Mouse (Mus musculus) liver, embryonic 14.5 days (tissue): ENCODE results near the gene Ppif. TPM values are rescaled to one million over a fixed set of nuclear protein-coding genes. Genes with fewer than 3 reads are reported as not detected.

Experiments
- ATAC-seq: fragments of 200-750 bp; cut with Nextera tagmentation; 2 replicates; pipeline ENCODE4 v1.8.0; 2017; ENCODE audit warnings: moderate number of reproducible peaks, mild to moderate bottlenecking, moderate library complexity; ENCODE audit not compliant: insufficient read depth
- DNase-seq, 3 experiments: peaks; one replicate each; pipeline ENCODE4 v3.0.0-alpha.2; 2012 to 2013; ENCODE audit warnings: low read depth in 3 of 3, low spot score in 3 of 3
- H3K27ac ChIP-seq: fragments of 300-500 bp; sonication (generic); 2 replicates; pipeline ENCODE4 v1.5.1; 2014; ENCODE audit warnings: moderate library complexity, mild to moderate bottlenecking, control low read depth, inconsistent platforms
- H3K27me3 ChIP-seq: fragments of 300-500 bp; sonication (generic); 2 replicates; pipeline ENCODE4 v1.6.1; 2014; ENCODE audit warnings: mild to moderate bottlenecking, low read length, moderate library complexity; ENCODE audit not compliant: control insufficient read depth, insufficient read depth
- H3K36me3 ChIP-seq: fragments of 300-500 bp; sonication (generic); replicated peaks from 2 replicates; pipeline ENCODE4 v1.6.1; 2014; ENCODE audit warnings: low read depth; ENCODE audit not compliant: control insufficient read depth, insufficient read depth
- H3K4me1 ChIP-seq, 2 experiments: fragments of 200-500 bp in 1 of 2; fragments of 300-500 bp in 1 of 2; sonication (generic) in 1 of 2; replicated peaks; 2 replicates each; pipeline ENCODE4 v1.6.1; 2012 to 2014; ENCODE audit warnings: antibody characterized with exemption in 1 of 2, inconsistent platforms in 1 of 2, low read length in 1 of 2; ENCODE audit not compliant: control insufficient read depth in 2 of 2, insufficient read depth in 2 of 2
- H3K4me2 ChIP-seq: fragments of 300-500 bp; sonication (generic); 2 replicates; pipeline ENCODE4 v1.6.1; 2014; ENCODE audit warnings: low read depth, mild to moderate bottlenecking, control low read depth, moderate library complexity
- H3K4me3 ChIP-seq, 2 experiments: fragments of 200-500 bp in 1 of 2; fragments of 300-500 bp in 1 of 2; sonication (generic) in 1 of 2; 2 replicates each; pipeline ENCODE4 v1.5.1; 2012 to 2014; ENCODE audit warnings: low read depth in 2 of 2, low read length in 2 of 2, mild to moderate bottlenecking in 2 of 2, control low read depth in 1 of 2, inconsistent platforms in 1 of 2, moderate library complexity in 1 of 2; ENCODE audit not compliant: insufficient read depth in 1 of 2
- H3K9ac ChIP-seq: fragments of 300-500 bp; sonication (generic); replicated peaks from 2 replicates; pipeline ENCODE4 v1.6.1; 2014; ENCODE audit warnings: mild to moderate bottlenecking, control low read depth, moderate library complexity
- H3K9me3 ChIP-seq: fragments of 300-500 bp; sonication (generic); 2 replicates; pipeline ENCODE4 v1.6.1; 2016; ENCODE audit warnings: low read length, mixed read lengths; ENCODE audit not compliant: control insufficient read depth
- CTCF ChIP-seq: IDR thresholded peaks from 2 replicates; pipeline ENCODE4 v1.5.1; 2016; ENCODE audit warnings: antibody characterized with exemption, low read depth, control low read depth
- EP300 ChIP-seq: IDR thresholded peaks from 2 replicates; pipeline ENCODE4 v1.6.1; 2016; ENCODE audit warnings: antibody characterized with exemption, low read depth
- WGBS: fragments of 180-500 bp; shearing (Covaris S2); extraction: QIAGEN DNeasy Blood & Tissue Kit; methylation state at CpG from one replicate; pipeline ENCODE4 v1.1.7; 2014; ENCODE audit not compliant: insufficient replicate concordance; 5-methylcytosine and 5-hydroxymethylcytosine counted together
- polyA plus RNA-seq, 2 experiments: library from polyadenylated mRNA; depleted of rRNA in 1 of 2; stranded (reverse) in 1 of 2; unstranded in 1 of 2; fragments of >200 nt; fragmentation: Nextera tagmentation in 1 of 2; extraction: Ambion mirVana in 1 of 2; gene quantifications; 2 replicates each; pipeline versions ENCODE4 v1.2.1 to v1.2.3; 2012 to 2014

Ppif gene
- polyA plus RNA-seq, 2 experiments = 28.8 to 44.2 TPM

DNA sequence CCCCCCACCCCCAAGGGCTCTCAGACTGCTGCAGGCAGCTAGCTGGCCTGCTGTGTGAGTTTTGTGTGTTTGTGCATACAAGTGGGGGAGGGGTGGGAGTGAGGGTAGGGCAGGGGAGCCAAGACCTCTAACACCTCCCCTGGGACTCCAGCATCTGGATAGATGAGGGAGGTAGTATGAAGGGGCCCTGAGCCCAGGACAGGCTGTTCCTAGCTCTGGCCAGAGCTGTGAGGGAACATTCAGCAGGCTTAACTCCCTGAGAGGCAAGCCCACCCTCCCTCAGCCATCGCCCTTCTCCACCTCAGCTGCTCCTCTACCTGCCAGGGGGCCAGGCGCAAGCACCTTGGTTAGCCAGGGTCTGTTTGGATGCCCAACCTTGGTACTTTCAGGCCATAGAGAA lies 15.0 kb downstream of the Ppif start:
- H3K4me1 ChIP-seq = peaks cover 8 to 38% of the 10 kb centered on the region in 2 experiments
- no peaks in the 10 kb centered on the region for H3K27me3 ChIP-seq
- no peak overlapping the region for H3K4me2 ChIP-seq
- H3K4me3 ChIP-seq = no peak overlapping the region
- H3K9me3 ChIP-seq = no peaks in the 10 kb centered on the region
- H3K27ac ChIP-seq = no peak overlapping the region
- no peaks in the 10 kb centered on the region for H3K36me3 ChIP-seq
- TF ChIP-seq CTCF (no peak), EP300 (no peak)
- WGBS = 71% methylated on average over 2 of the region's 2 CpGs
- ATAC-seq (no peak), DNase-seq (no peak)
- no peak overlapping the region for H3K9ac ChIP-seq

GRCm38 (mm10) chr14:25710073-25710472 lies 16.1 kb downstream of the Ppif start:
- Histone ChIP-seq H3K27me3 (no peaks in the 10 kb centered on the region), H3K4me1 (peaks cover 8 to 38% of the 10 kb centered on the region in 2 experiments), H3K27ac (no peak overlapping the region), H3K4me2 (peak overlapping the region; percentile 2; the same call in 1 of the 2 replicates), H3K9ac (no peak overlapping the region), H3K9me3 (no peaks in the 10 kb centered on the region), H3K36me3 (no peaks in the 10 kb centered on the region), H3K4me3 (no peak overlapping the region)
- no peak for DNase-seq
- no peak for TF ChIP-seq CTCF
- TF ChIP-seq EP300 = peak; percentile 28; the same call in 1 of the 2 replicates
- ATAC-seq = peak; percentile 65
- WGBS = 20% methylated on average over 4 of the region's 4 CpGs

GRCm38 (mm10) chr14:25710681-25711080 lies 16.7 kb downstream of the Ppif start:
- H3K9ac ChIP-seq = no peak overlapping the region
- no peaks in the 10 kb centered on the region for H3K9me3 ChIP-seq
- DNase-seq = no peak
- H3K4me2 ChIP-seq = peak overlapping the region; percentile 2; the same call in 1 of the 2 replicates
- H3K36me3 ChIP-seq = no peaks in the 10 kb centered on the region
- TF ChIP-seq CTCF = no peak
- TF ChIP-seq EP300 = no peak
- H3K4me1 ChIP-seq = peaks cover 8 to 38% of the 10 kb centered on the region in 2 experiments
- H3K27me3 ChIP-seq = no peaks in the 10 kb centered on the region
- H3K4me3 ChIP-seq = no peak overlapping the region
- WGBS = 64% methylated on average over 4 of the region's 4 CpGs
- ATAC-seq = no peak
- H3K27ac ChIP-seq = no peak overlapping the region

GRCm38 (mm10) chr14:25711177-25711576 lies 17.2 kb downstream of the Ppif start:
- H3K9me3 ChIP-seq = no peaks in the 10 kb centered on the region

GRCm38 (mm10) chr14:25711602-25712001 lies 17.6 kb downstream of the Ppif start:
- no peaks in the 10 kb centered on the region for H3K9me3 ChIP-seq
- ATAC-seq (no peak), DNase-seq (no peak)
- TF ChIP-seq EP300 (no peak), CTCF (no peak)
- H3K27ac ChIP-seq = no peak overlapping the region
- no peak overlapping the region for H3K9ac ChIP-seq
- 64% methylated on average over 8 of the region's 8 CpGs for WGBS
- no peaks in the 10 kb centered on the region for H3K36me3 ChIP-seq
- H3K4me1 ChIP-seq = peaks cover 8 to 38% of the 10 kb centered on the region in 2 experiments
- H3K4me2 ChIP-seq = no peak overlapping the region
- H3K4me3 ChIP-seq = no peak overlapping the region
- no peaks in the 10 kb centered on the region for H3K27me3 ChIP-seq

More at GRCm38 (mm10) chr14:25711177-25711576, 17.2 kb downstream of the Ppif start:
- no peak for TF ChIP-seq CTCF
- TF ChIP-seq EP300 = no peak
- Histone ChIP-seq H3K36me3 (no peaks in the 10 kb centered on the region), H3K9ac (no peak overlapping the region), H3K27ac (no peak overlapping the region), H3K4me2 (no peak overlapping the region), H3K4me3 (no peak overlapping the region), H3K27me3 (no peaks in the 10 kb centered on the region), H3K4me1 (peaks cover 8 to 38% of the 10 kb centered on the region in 2 experiments)
- no peak for ATAC-seq
- no peak for DNase-seq
- WGBS = 56% methylated on average over 7 of the region's 7 CpGs
